Mouse (Mus musculus) kidney, postnatal 0 days (tissue): ENCODE results near the gene Capn7. TPM values are rescaled to one million over a fixed set of nuclear protein-coding genes. Genes with fewer than 3 reads are reported as not detected.

Experiments
- ATAC-seq: fragments of 200-750 bp; cut with Nextera tagmentation; replicated peaks from 2 replicates; pipeline ENCODE4 v1.8.0; 2017; ENCODE audit warnings: low read depth, moderate number of reproducible peaks, moderate TSS enrichment, moderate library complexity; ENCODE audit not compliant: low FRiP score
- DNase-seq: peaks from one replicate; pipeline ENCODE4 v3.0.0-alpha.2; 2016; ENCODE audit warnings: low spot score
- H3K27ac ChIP-seq: fragments of 300-500 bp; sonication (generic); 2 replicates; pipeline ENCODE4 v1.5.1; 2014; ENCODE audit warnings: mild to moderate bottlenecking
- H3K27me3 ChIP-seq: fragments of 300-500 bp; sonication (generic); 2 replicates; pipeline ENCODE4 v1.6.1; 2014; ENCODE audit warnings: low read length, mixed read lengths; ENCODE audit not compliant: insufficient read depth
- H3K36me3 ChIP-seq: fragments of 300-500 bp; sonication (generic); 2 replicates; pipeline ENCODE4 v1.6.1; 2014; ENCODE audit warnings: low read length, mixed read lengths; ENCODE audit not compliant: insufficient read depth
- H3K4me1 ChIP-seq: fragments of 300-500 bp; sonication (generic); replicated peaks from 2 replicates; pipeline ENCODE4 v1.6.1; 2014; ENCODE audit warnings: antibody characterized with exemption, low read length, mixed read lengths; ENCODE audit not compliant: insufficient read depth
- H3K4me2 ChIP-seq: fragments of 300-500 bp; sonication (generic); 2 replicates; pipeline ENCODE4 v1.6.1; 2014; ENCODE audit warnings: mild to moderate bottlenecking, low read length, moderate library complexity, mixed read lengths
- H3K4me3 ChIP-seq: fragments of 300-500 bp; sonication (generic); replicated peaks from 2 replicates; pipeline ENCODE4 v1.5.1; 2014; ENCODE audit warnings: low read depth, low read length
- H3K9ac ChIP-seq: fragments of 300-500 bp; sonication (generic); 2 replicates; pipeline ENCODE4 v1.6.1; 2014; ENCODE audit warnings: low read depth, low read length
- H3K9me3 ChIP-seq: fragments of 300-500 bp; sonication (generic); replicated peaks from 2 replicates; pipeline ENCODE4 v1.6.1; 2016; ENCODE audit warnings: low read length, inconsistent platforms, mixed read lengths
- CTCF ChIP-seq: IDR thresholded peaks from 2 replicates; pipeline ENCODE4 v1.5.1; 2016; ENCODE audit warnings: antibody characterized with exemption, low read depth, mild to moderate bottlenecking, moderate library complexity
- WGBS: fragments of 180-500 bp; shearing (Covaris S2); extraction: QIAGEN DNeasy Blood & Tissue Kit; methylation state at CpG from one replicate; pipeline ENCODE4 v1.1.7; 2014; 5-methylcytosine and 5-hydroxymethylcytosine counted together
- polyA plus RNA-seq: library from polyadenylated mRNA; unstranded; fragments of >200 nt; fragmentation: Nextera tagmentation; extraction: Ambion mirVana; gene quantifications from 2 replicates; pipeline ENCODE4 v1.2.1, GENCODE M21; 2015

The Capn7 gene
- polyA plus RNA-seq, 1 experiment from 2014 or later = 40.3 TPM

GRCm38 (mm10) chr14:31392873-31393545 lies 56.6 kb downstream of the Capn7 start:
- Histone ChIP-seq H3K9ac (no peak overlapping the region), H3K27ac (no peak overlapping the region), H3K4me3 (no peak overlapping the region), H3K4me1 (peaks cover 5% of the 10 kb centered on the region; the same call in 1 of the 2 replicates), H3K36me3 (0 out of 2 replicates have a peak, but pooled peaks cover 3% of the 10 kb centered on the region), H3K27me3 (no peaks in the 10 kb centered on the region), H3K4me2 (no peak overlapping the region), H3K9me3 (no peaks in the 10 kb centered on the region)
- ATAC-seq (no peak), DNase-seq (no peak)
- TF ChIP-seq CTCF = no peak
- WGBS = 70% methylated on average over 8 of the region's 8 CpGs

- no peak for TF ChIP-seq CTCF
- no peaks in the 10 kb centered on the region for H3K9me3 ChIP-seq
- ATAC-seq = no peak
- H3K4me2 ChIP-seq = no peak overlapping the region
- no peak overlapping the region for H3K4me3 ChIP-seq
- no peak overlapping the region for H3K27ac ChIP-seq
- DNase-seq = no peak
- H3K36me3 ChIP-seq = 0 out of 2 replicates have a peak, but pooled peaks cover 3% of the 10 kb centered on the region
- WGBS = 88% methylated on average over 3 of the region's 3 CpGs
- peaks cover 5% of the 10 kb centered on the region; the same call in 1 of the 2 replicates for H3K4me1 ChIP-seq
- H3K9ac ChIP-seq = no peak overlapping the region
- no peaks in the 10 kb centered on the region for H3K27me3 ChIP-seq
Measured at GRCm38 (mm10) chr14:31393546-31393890, 57.1 kb downstream of the Capn7 start.

GRCm38 (mm10) chr14:31393936-31394630 lies 57.6 kb downstream of the Capn7 start:
- TF ChIP-seq CTCF = no peak
- 0 out of 2 replicates have a peak, but pooled peaks cover 3% of the 10 kb centered on the region for H3K36me3 ChIP-seq
- WGBS = 60% methylated on average over 7 of the region's 7 CpGs

GRCm38 (mm10) chr14:31394822-31395532 lies 58.5 kb downstream of the Capn7 start:
- peak overlapping the region; percentile 40; the same call in 1 of the 2 replicates for H3K27ac ChIP-seq
- H3K27me3 ChIP-seq = no peaks in the 10 kb centered on the region
- H3K4me3 ChIP-seq = no peak overlapping the region
- H3K9ac ChIP-seq = no peak overlapping the region
- TF ChIP-seq CTCF = peak; percentile 44
- no peak for ATAC-seq
- H3K4me2 ChIP-seq = no peak overlapping the region
- H3K9me3 ChIP-seq = no peaks in the 10 kb centered on the region
- 0 out of 2 replicates have a peak, but pooled peaks cover 3% of the 10 kb centered on the region for H3K36me3 ChIP-seq
- DNase-seq = no peak
- WGBS = 95% methylated on average over 9 of the region's 9 CpGs
- H3K4me1 ChIP-seq = peaks cover 8% of the 10 kb centered on the region; the same call in 1 of the 2 replicates

More at GRCm38 (mm10) chr14:31393936-31394630, 57.6 kb downstream of the Capn7 start:
- no peak for ATAC-seq
- Histone ChIP-seq H3K27me3 (no peaks in the 10 kb centered on the region), H3K9ac (no peak overlapping the region), H3K9me3 (no peaks in the 10 kb centered on the region), H3K4me3 (no peak overlapping the region), H3K4me2 (no peak overlapping the region), H3K27ac (peak overlapping the region; percentile 31; the same call in 1 of the 2 replicates), H3K4me1 (peaks cover 5% of the 10 kb centered on the region; the same call in 1 of the 2 replicates)
- DNase-seq = peak; percentile 71

GRCm38 (mm10) chr14:31395629-31396199 lies 59.3 kb downstream of the Capn7 start:
- no peak for ATAC-seq
- 86% methylated on average over 7 of the region's 7 CpGs for WGBS

More at GRCm38 (mm10) chr14:31395629-31396199, 59.3 kb downstream of the Capn7 start:
- DNase-seq = no peak
- 0 out of 2 replicates have a peak, but pooled peaks cover 3% of the 10 kb centered on the region for H3K36me3 ChIP-seq
- no peaks in the 10 kb centered on the region for H3K27me3 ChIP-seq
- no peak overlapping the region for H3K4me3 ChIP-seq
- no peak overlapping the region for H3K9ac ChIP-seq
- no peak for TF ChIP-seq CTCF
- no peak overlapping the region for H3K27ac ChIP-seq
- H3K4me2 ChIP-seq = no peak overlapping the region
- no peaks in the 10 kb centered on the region for H3K9me3 ChIP-seq
- H3K4me1 ChIP-seq = peaks cover 11% of the 10 kb centered on the region; the same call in 1 of the 2 replicates
